Mouse (Mus musculus): ENCODE data around the gene Endov.

The Endov gene

DNA sequence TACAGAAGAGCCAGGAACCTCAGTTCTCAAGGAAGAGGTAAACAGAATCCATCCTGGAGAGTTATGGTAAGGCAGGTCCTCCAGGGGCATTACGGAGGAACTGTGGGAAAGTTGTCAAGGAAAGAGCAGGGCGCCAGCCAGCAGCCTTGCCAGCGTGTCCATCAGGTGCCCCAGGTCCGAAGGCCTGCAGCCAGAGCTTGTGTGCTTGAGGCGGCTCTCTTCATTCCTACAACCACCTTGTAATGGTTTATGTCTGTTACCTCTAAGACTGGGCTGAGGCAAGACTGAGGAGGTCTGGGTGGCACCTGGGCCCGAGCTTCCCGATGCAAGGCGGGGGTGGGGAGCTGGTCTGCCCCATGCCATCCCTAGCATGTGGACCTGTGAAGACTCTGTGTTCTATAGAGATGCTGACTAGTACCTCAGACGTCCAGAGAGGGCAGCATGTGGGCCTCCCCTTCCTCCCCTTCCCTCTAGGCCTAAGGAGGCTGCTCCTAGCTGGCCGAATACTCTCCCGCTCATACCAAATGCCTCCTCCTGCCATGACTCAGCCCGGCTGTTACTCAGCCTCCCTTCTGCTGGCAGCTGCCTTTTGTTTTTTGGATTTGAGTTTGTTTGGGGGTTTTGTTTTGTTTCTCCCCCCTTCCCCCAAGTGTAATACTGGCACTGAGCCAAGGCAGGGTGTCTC is 25.7 kb downstream of the Endov start:
- DNase-seq (ENCODE audit: low read depth, low spot score), result peak; percentile 91

DNA sequence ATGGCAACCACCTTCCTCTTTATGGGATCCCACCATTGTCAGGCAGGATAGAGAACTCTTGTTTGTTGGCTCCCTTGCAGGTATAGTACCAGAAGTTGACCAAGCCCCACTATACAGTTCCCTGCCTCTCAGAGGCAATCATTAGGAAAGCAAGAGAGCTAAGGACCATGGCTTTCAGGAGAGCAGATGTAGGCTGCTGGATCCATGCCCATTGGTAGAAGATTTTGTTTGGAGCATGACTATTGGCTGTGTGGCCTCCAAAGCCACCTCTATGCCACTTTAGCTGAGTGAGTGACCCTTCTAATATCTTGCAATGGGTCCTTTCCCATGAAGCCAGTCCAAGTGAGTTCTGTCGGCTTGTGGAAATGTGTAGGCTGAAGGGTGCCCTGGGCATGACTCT is 28.2 kb downstream of the Endov start:
- DNase-seq (ENCODE audit: low read depth, low spot score), result no peak

DNA sequence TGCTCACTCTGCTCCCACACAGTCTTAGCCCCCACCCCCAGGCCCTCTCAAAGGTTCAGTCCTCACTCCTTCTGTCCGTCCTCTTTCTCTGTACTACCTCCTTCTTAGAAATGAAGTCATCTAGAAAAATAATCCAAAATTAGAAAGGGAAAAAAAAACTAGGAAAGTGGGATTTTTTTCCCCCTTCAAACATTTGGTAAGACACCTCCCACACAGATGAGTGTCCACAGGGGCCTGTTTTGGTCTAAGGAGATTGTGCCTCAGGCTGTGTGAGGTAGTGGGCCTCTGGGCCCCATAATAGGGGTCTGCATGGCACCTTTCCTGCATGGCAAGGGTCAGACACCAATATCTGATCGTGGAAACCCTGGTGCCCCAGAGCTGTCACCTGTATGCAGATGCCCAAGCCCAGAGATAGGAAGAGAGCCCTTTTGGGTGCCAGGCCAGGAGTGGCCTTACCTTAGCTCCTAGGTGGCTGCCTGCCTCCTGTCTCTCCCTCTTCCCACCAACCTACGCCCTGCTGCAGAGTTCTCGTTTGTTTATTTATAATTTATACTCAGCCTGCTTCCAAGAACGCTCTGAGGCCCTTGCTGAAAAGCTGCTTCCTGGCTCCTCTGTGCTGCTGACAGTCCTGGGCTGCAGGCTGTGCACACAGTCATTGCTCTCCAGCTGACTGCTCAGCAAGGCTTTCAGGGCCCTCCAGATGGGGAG is 29.0 kb downstream of the Endov start:
- DNase-seq (ENCODE audit: low read depth, low spot score), result peak; percentile 79

DNA sequence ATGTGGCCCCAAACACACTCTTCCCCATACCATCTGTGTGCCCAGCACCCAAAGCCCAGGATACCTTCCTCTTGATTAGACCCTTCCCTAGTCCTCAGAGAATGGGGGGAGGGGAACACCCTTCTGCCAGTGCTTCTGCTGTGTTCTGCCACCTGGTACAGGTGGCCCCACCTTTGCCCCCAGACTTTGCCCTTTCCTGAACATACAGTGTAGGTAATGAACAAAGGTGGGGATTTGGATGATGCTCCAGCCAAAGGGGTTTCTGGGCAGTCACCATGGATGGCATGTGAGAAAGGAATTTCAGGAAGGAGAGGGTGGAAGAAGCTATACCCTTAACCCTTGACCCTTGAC is 29.5 kb downstream of the Endov start:
- no peak for DNase-seq (ENCODE audit: low read depth, low spot score)

DNA sequence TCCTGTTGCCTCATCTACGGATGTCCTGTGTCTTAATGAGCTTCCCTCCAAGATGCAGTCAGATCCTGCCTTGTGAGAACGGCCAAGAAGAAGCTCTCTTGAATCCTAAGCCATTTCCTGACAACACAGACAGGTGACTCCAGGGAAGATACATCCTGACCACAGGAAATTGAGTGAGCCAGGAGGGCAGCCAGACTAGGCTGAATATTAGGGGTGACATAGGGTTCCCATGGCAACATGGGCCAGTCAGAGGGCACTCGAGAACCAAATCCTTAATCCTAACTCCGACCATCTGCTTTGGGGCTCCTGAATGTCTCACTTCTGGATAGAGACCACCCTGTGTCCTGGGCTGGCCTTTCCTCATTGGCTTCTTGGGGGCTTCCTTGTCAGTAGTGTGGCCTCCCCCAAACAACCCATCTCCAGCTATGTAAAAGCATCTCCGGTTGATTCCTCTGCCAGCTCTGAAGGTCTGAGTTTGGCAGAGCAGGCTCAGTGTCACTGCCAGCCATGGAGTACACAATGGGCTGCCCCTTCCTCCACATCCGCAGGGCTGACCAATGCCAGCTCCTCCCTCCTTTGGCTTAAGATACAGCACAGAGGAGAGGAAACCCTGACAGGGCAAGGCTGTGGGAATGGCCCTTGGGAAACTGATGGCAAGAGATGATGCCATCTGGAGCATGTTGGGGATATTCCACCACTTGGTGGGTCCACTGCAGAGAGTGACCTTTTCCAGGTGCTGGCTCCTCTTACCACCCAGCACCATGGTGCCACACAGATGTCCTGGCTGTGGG is 31.0 kb downstream of the Endov start:
- peak; percentile 93 for DNase-seq (ENCODE audit: low read depth, low spot score)

DNA sequence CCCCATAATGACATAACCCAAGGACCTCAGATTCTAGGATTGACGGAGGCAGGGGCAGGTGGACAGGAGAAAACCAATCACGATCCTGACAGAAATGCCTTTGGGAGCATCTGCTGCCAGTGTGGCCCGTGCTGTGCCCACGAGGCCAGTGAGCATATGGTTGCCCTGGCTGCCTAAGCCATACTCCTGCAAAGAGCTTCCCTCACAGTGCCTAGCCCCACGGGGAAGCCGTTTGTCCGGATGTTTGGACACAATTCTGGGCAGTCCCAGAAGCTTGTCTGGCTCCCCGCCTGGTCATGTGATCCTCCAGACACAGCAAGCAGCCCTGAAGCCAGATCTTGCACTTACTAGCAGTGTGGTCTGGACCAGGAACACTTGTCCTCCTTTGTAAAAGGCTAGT is 31.6 kb downstream of the Endov start:
- peak; percentile 99 for DNase-seq (ENCODE audit: low read depth, low spot score)

DNA sequence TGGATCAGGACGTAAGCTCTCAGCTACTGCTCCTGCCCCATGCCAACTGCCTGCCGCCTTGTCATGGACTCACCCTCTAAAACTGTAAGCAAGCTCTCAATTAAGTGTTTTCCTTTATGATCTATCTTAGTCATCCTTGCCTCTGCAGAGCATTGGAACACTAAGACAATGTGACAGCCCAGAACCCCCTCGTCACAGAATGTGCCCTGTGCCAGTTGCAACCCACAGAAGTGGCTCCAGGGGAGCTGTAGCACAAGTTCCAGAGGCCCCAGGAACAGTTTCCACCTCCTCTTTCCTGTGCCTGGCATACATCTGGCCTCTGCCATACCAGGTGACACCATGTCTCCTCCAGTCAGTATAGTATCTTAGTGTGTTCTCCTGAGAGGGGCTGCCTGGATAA is 32.2 kb downstream of the Endov start:
- DNase-seq (ENCODE audit: low read depth, low spot score), result no peak

DNA sequence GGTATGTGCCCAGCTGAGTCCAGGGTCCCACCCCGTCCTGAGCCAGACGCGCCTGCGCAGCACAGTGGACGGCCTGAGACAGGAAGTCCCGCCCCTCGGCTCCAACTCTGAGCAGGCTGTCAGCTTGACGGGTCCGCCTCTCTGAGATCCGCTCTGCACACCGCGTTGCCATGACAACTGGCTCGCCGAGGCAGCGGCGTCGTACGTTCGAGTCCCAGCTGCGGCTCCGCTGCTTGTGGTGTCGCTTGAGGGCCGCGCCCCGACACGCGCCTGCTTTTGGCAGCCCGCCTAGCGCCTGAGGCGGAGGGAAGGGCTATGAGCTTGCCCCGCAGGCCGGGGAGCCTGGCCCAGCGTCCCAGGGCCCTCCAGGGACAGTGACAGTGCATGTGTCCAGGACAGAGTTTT is 33.4 kb downstream of the Endov start:
- DNase-seq (ENCODE audit: low read depth, low spot score), result peak; percentile 93

DNA sequence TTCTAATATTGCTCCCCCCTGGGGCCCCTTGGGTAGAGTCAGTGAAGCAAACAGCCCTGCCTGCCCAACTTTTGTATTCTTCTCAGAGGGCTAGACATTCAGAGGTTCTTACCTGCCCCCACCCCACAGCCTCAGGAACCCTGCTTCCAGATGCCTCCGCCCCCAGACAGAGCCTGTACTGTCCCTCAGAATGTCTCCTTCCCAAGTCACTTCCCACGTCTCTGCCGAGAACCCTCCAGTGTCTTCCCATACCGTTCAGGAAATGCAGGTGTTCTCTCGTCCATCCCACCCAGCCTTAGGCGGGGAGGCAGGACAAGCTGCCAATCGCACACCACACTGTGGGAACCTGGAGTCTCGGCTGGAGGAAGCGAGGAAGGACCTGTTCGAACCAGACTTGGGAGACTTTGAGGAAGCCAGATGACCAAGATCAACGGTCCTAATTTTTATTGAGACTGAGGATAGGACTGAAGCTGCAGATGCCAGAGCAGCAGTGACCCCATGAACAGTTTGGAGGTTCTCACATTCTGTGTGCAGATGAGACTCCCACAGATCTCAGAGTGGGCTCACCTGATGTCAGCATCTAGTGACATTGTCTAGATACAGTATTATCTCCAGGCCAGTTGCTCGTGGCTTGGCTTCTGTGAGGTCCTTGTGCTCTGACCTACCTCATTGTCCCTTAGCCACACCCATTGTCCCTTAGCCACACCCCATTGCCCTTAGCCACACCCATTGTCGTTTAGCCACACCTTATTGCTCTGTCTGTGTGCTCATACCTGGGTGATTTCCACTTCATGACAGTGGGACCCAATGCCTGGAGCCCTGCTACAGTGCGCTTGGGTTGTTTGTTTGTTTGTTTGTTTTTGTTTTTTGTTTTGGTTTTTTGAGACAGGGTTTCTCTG is 35.2 kb downstream of the Endov start:
- DNase-seq (ENCODE audit: low read depth, low spot score), result peak; percentile 62

DNA sequence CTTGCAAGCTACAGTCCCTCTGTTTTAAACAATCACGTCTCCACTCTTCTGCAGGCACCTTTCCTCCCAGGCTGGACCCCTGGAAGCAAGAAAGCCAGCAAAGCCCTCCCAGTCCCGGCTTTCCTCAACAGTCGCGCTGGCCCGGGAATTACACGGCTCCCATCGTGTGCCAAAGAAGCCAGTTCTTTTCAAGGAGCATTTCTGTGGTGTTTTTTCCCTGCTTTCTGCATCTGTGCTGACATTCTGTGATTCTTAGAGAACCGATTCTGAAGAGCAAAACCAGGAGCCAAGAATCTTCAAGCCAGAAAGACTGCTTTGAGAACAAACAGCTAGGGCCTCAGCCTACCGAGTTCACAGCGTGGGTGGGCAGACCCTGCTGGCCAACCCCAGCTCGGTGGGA is 37.8 kb downstream of the Endov start:
- DNase-seq (ENCODE audit: low read depth, low spot score), result peak; percentile 63

DNA sequence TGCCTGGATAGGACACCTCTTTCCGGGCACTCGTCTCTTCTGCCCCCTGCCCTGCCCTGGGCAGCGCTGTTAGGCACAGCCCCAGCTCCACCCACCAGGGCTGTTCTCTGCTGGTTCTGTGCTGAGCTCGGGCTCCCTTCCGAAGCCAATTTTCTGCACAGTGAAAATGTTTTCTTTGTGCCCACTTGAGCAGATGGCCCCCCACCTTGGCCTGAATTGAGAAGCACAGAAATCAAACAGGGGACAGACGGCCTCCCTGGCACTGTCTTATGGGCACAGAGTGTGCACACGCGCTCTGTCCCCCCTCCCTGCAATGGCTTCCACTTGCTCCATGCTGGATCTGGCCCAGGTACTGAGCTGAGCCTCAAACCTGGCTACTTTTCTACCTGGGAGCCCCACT is 41.3 kb downstream of the Endov start:
- DNase-seq (ENCODE audit: low read depth, low spot score), result peak; percentile 95

DNA sequence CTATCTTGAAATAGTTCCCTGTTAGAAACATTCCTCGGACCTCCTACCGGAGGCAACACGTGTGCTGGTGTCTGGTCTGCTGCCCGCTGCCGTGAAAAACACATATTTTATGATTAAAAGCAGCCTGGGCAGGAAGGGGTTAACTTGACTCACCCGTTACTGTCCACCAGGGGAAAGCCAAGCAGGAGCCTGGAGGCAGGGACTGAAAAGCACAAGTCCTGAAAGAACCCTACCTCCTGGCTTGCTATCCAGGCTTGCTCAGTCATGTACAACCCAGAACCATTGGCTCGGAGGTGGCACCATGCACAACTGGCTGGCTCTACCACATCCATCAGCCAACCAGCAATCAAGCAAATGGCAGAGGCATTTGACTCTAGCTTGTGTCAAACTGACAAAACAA is 42.6 kb downstream of the Endov start:
- no peak for DNase-seq (ENCODE audit: low read depth, low spot score)

DNA sequence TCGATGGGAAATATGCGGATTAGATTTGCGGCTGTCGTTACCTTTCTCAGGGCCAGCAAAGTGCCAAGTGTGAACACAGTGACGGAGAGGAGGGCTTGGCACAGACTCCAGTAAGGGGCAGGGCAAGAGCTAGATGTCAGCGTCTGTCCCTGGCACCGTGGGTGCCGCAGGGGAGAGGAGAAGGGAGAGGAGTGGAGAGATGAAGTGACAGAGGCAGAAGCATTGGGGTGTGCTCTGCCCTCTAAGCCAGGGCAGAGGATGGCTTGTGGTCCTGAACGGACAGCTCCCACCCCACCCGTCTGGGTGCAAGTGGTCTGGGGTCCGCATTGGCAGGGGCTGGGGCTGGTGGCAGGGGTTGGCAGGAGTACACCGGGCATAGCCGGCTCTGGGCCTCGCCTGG is 48.8 kb downstream of the Endov start:
- DNase-seq (ENCODE audit: low read depth, low spot score), result peak; percentile 77

DNA sequence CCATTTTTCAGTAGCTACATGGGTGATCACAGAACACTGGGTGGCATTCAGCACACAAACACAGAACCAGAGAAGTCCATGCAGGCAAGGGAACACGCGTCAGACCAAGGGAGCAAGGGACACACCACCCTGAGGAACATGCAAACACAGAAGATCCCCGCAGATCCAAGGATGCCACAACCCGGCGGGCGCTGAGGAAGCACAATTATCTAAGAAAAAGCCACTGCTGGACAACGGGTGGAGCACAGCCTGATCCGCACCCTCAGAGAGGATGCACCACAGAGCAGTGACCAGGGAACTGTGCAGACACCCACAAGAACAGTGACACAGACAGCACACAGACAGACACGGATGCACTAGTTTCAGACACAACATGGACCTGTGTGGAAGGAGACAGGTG is 49.4 kb downstream of the Endov start:
- DNase-seq (ENCODE audit: low read depth, low spot score), result no peak

DNA sequence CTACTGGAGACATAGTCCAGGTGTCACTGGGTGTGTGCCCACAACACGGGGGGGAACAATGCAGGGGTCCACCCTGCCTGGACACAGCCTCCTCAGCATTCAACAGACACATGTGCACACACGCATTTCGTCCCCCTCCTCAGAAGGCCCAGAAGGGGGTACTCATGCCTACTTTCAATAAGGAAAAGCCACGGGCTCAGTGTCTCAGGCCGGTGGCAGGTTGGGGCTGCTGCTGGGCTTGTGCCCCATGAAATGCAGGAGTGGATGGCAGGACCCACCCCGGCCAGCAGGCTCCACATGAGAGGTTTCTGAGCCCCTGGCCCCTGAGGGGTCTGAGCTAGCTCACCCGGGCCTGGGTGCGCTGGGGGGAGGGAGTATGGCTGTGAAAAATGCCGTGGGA is 49.9 kb downstream of the Endov start:
- no peak for DNase-seq (ENCODE audit: low read depth, low spot score)

DNA sequence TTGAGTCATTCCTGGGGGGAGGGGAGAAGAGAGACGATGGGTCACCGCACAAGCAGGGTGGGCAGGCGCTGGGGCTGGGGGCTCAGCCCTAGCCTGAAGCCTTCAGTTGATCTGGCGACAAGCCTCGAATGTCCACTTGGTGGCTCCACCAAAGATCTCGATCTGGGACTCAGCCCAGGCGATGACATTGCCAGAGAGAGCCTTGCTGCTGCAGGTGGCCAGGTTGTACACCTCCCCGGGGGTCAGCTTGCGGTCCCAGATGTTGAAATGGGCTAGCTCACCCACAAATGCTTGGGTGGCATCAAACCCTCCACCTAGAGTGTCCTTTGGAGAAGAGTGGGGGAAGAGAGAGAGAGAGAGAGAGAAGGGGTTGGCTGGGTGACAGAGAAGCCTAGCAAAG is 51.2 kb downstream of the Endov start:
- DNase-seq (ENCODE audit: low read depth, low spot score), result peak; percentile 60

DNA sequence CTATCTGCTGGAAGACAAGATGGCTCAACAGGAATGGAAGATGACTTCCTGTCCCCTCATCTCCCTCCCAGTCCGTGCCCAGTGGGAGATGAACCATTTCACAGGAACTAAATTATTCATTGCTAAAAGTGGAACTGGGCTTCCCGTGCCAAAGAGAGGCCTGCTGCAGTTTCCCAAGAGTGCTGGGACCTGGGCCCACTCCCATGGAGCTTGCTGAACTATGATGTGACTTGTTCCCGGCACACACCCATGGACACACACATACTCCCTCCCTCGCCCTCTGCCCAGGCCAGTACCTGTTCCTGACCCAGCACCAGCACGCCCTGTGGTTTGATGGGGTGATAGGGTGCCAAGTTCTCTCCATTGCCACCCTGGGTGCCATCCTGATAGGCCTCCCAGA is 51.7 kb downstream of the Endov start:
- peak; percentile 75 for DNase-seq (ENCODE audit: low read depth, low spot score)

DNA sequence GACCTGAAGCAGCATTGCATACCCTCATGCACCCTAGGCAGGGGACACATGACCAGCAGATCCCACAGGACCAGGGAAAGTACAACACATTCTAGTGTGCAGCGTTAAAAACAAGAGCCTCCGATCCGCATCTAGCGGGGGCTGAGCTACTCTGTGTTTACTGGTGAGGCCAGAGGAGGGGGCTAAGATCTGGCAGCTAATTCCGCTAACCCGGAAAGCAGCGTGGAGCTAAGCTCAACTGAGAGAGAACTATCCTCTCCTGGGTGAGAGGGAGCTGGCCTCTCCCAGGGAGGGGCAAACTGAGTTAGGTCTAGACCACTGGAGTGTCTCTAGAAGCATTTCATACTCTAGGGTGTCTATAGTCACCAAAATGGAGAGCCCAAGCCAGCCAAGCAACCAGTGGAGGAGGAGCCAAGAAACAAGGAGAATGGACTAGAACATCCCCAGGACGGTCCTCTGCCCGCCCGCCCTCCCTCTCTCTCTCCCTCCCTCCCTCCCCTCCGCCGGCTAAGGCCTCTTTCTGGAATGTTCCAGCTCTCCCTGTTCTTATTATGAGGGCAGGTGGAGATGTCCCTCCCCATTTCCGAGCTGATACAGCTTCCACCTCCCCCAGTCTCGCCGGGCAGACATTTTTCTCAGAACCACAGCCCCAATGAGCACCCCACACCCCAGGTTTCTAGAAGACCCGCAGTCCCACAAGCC is 52.8 kb downstream of the Endov start:
- DNase-seq (ENCODE audit: low read depth, low spot score), result peak; percentile 54

DNA sequence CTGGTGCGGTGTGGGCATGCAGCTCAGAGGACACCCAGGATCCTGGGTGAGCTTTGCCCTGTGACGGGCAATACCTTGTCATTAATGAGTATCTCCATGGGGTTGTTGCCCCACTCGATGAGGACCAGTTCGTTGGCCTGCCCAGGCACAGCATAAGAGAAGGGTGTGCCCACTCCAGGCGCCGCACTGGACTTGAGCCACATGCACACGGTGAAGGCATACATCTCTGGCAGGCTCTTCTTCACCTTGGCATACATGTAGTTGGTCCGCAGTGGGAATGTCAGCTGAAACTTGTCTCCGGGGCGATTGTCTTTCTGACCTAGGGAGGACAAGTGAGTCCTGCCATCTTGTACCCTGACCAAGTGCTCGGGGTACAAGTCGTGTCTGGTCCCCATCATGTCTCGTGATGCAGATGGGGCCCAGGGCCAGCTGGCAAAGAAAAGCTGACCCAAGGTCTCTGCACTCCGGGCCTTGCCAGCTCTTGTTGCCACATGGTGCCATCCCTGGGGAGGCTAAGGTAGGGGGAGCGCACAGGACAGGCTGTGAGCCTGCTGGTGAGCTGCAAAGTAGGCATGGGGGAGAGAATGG is 53.5 kb downstream of the Endov start:
- peak; percentile 64 for DNase-seq (ENCODE audit: low read depth, low spot score)

DNA sequence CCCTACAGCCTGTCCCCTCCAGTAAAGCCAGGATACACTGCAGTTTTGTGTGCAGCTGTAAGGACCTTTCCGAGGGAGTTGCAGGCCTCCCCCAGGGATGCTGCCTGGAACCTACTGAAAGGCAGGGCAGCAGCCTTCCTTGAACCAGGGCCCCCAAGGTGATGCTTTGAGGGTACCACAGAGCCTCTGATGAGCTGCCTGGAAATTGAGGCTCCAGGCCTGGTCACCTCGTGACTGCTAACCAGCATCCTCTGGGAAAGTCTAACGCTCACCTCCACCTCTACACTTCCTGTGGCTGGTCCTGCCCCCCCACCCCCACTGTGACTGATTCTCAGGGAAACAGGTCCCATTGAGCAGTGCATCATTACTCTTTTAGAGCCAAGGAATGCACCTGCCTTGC is 54.1 kb downstream of the Endov start:
- peak; percentile 55 for DNase-seq (ENCODE audit: low read depth, low spot score)
